Mouse (Mus musculus) CH12.LX (cell line): ENCODE data around the gene Mlec. TPM values are rescaled to one million over a fixed set of nuclear protein-coding genes. Genes with fewer than 3 reads are reported as not detected.

Experiments used
- DNase-seq: peaks from one replicate; pipeline ENCODE4 v3.0.0-alpha.2; 2013; ENCODE audit errors: extremely low read depth
- H3K27ac ChIP-seq: 2 replicates; pipeline ENCODE4 v1.5.1; 2012; ENCODE audit warnings: low read depth, mild to moderate bottlenecking, control low read depth, moderate library complexity; ENCODE audit not compliant: insufficient read depth
- H3K27me3 ChIP-seq: replicated peaks from 2 replicates; pipeline ENCODE3; 2012; ENCODE audit warnings: inconsistent platforms
- H3K36me3 ChIP-seq, 2 experiments: replicated peaks in 1 of 2; 2 replicates each; pipeline versions ENCODE3 to v1.6.1; 2012; ENCODE audit warnings: inconsistent platforms in 1 of 2, low read length in 1 of 2, mild to moderate bottlenecking in 1 of 2, mixed read lengths in 1 of 2, moderate library complexity in 1 of 2; ENCODE audit not compliant: control insufficient read depth in 1 of 2, insufficient read depth in 1 of 2
- H3K4me1 ChIP-seq, 2 experiments: 2 replicates each; pipeline ENCODE4 v1.6.1; 2012; ENCODE audit warnings: inconsistent platforms in 1 of 2, moderate library complexity in 1 of 2; ENCODE audit not compliant: insufficient read depth in 2 of 2, control insufficient read depth in 1 of 2
- H3K4me2 ChIP-seq: 2 replicates; pipeline ENCODE4 v1.6.1; 2012; ENCODE audit warnings: low read depth, mild to moderate bottlenecking, control low read depth; ENCODE audit not compliant: poor library complexity, insufficient read depth, severe bottlenecking
- H3K4me3 ChIP-seq, 3 experiments: fragments of 150-350 bp in 1 of 3; sonication (generic) in 1 of 3; replicated peaks in 1 of 3; 2 replicates each; pipeline versions ENCODE3 to v1.5.1; 2011 to 2012; ENCODE audit warnings: low read depth in 2 of 3, low read length in 2 of 3, mild to moderate bottlenecking in 2 of 3, moderate library complexity in 2 of 3, control low read depth in 1 of 3, improper control_type of control experiment in 1 of 3, inconsistent platforms in 1 of 3, mixed read lengths in 1 of 3; ENCODE audit not compliant: poor library complexity in 1 of 3
- H3K79me2 ChIP-seq: replicated peaks from 2 replicates; pipeline ENCODE4 v1.6.1; 2012; ENCODE audit warnings: mild to moderate bottlenecking, moderate library complexity; ENCODE audit not compliant: control insufficient read depth, poor library complexity, insufficient read depth, severe bottlenecking; ENCODE audit errors: extremely low read depth
- H3K9ac ChIP-seq: 2 replicates; pipeline ENCODE4 v1.6.1; 2012; ENCODE audit warnings: low read depth, mild to moderate bottlenecking, control low read depth, moderate library complexity; ENCODE audit not compliant: insufficient read depth
- H3K9me3 ChIP-seq: replicated peaks from 2 replicates; pipeline ENCODE3; 2012; ENCODE audit warnings: low read length, inconsistent platforms, mixed read lengths
- BHLHE40 ChIP-seq: IDR thresholded peaks from 2 replicates; pipeline ENCODE4 v1.6.1; 2011; ENCODE audit warnings: mild to moderate bottlenecking, low read depth, low read length, improper control_type of control experiment
- CTCF ChIP-seq, 2 experiments: IDR thresholded peaks in 1 of 2; conservative IDR thresholded peaks in 1 of 2; 2 replicates each; pipeline ENCODE4 v1.5.1; 2011 to 2012; ENCODE audit warnings: low read depth in 2 of 2, low read length in 2 of 2, improper control_type of control experiment in 1 of 2, inconsistent platforms in 1 of 2, mild to moderate bottlenecking in 1 of 2, moderate library complexity in 1 of 2
- ETS1 ChIP-seq: conservative IDR thresholded peaks from 2 replicates; pipeline ENCODE4 v1.6.1; 2012; ENCODE audit warnings: low read depth, mild to moderate bottlenecking, inconsistent platforms, low read length, improper control_type of control experiment, moderate library complexity
- IRF4 ChIP-seq: IDR thresholded peaks from 2 replicates; pipeline ENCODE4 v1.6.1; 2014; ENCODE audit warnings: low read depth, mild to moderate bottlenecking, inconsistent platforms, low read length, improper control_type of control experiment
- MXI1 ChIP-seq: IDR thresholded peaks from 2 replicates; pipeline ENCODE4 v1.6.1; 2011; ENCODE audit warnings: mild to moderate bottlenecking, low read depth, low read length, improper control_type of control experiment
- MYC ChIP-seq: IDR thresholded peaks from 2 replicates; pipeline ENCODE4 v1.6.1; 2011; ENCODE audit warnings: low read depth, mild to moderate bottlenecking, improper control_type of control experiment, low read length
- NELFE ChIP-seq: IDR thresholded peaks from 2 replicates; pipeline ENCODE4 v1.6.1; 2011; ENCODE audit warnings: low read depth, low read length, improper control_type of control experiment
- POLR2A ChIP-seq: IDR thresholded peaks from 2 replicates; pipeline ENCODE4 v1.6.1; 2011; ENCODE audit warnings: low read depth, mild to moderate bottlenecking, improper control_type of control experiment, low read length
- POLR2AphosphoS2 ChIP-seq: IDR thresholded peaks from 2 replicates; pipeline ENCODE4 v1.6.1; 2011; ENCODE audit warnings: low read depth, low read length, improper control_type of control experiment
- RAD21 ChIP-seq: IDR thresholded peaks from 2 replicates; pipeline ENCODE4 v1.6.1; 2011; ENCODE audit warnings: low read depth, mild to moderate bottlenecking, low read length, improper control_type of control experiment, moderate library complexity
- RCOR1 ChIP-seq: conservative IDR thresholded peaks from 2 replicates; pipeline ENCODE4 v1.6.1; 2012; ENCODE audit warnings: low read depth, mild to moderate bottlenecking, inconsistent platforms, low read length, improper control_type of control experiment
- UBTF ChIP-seq: IDR thresholded peaks from 2 replicates; pipeline ENCODE4 v1.6.1; 2012; ENCODE audit warnings: low read depth, mild to moderate bottlenecking, inconsistent platforms, low read length, improper control_type of control experiment, moderate library complexity
- USF2 ChIP-seq: conservative IDR thresholded peaks from 2 replicates; pipeline ENCODE4 v1.6.1; 2011; ENCODE audit warnings: low read depth, low read length, improper control_type of control experiment
- ZKSCAN1 ChIP-seq: IDR thresholded peaks from 2 replicates; pipeline ENCODE4 v1.6.1; 2012; ENCODE audit warnings: low read depth, inconsistent platforms, low read length, improper control_type of control experiment, borderline replicate concordance
- ZMIZ1 ChIP-seq: IDR thresholded peaks from 2 replicates; pipeline ENCODE4 v1.6.1; 2012; ENCODE audit warnings: low read depth, mild to moderate bottlenecking, inconsistent platforms, low read length, improper control_type of control experiment
- ZNF384 ChIP-seq: IDR thresholded peaks from 2 replicates; pipeline ENCODE4 v1.6.1; 2012; ENCODE audit warnings: low read depth, low read length, improper control_type of control experiment, inconsistent platforms
- dilution Hi-C: fragments of 300-500 bp; cut with MboI; formaldehyde crosslinking; loops from 2 replicates; pipeline ENCODE4 v1.14.3; 2020; ENCODE audit warnings: low sequenced_read_pairs; ENCODE audit not compliant: extremely low pct_unique_long_range_greater_than_20kb, extremely low pct_ligation_motif_present
- in situ Hi-C: fragments of 300-500 bp; cut with MboI; formaldehyde crosslinking; loops from 3 replicates; pipeline ENCODE4 v1.14.3; 2019; ENCODE audit warnings: low sequenced_read_pairs, low pct_ligation_motif_present, low pct_unique_long_range_greater_than_20kb, mixed read lengths
- polyA plus RNA-seq: library from polyadenylated mRNA; unstranded; fragments of >175 nt; gene quantifications from 2 replicates; pipeline ENCODE4 v1.2.1, GENCODE M21; 2012; ENCODE audit warnings: low read depth; ENCODE audit not compliant: insufficient read length
- total RNA-seq, 2 experiments: library from RNA; depleted of rRNA; stranded (reverse); fragments of 300-350 nt in 1 of 2; fragments of >200 nt in 1 of 2; gene quantifications; 2 replicates each; pipeline ENCODE4 v1.2.3; 2012 to 2014

Mlec gene
- total and polyA plus RNA-seq, 3 experiments: 101 to 143 (median 128) TPM

GRCm38 (mm10) chr5:115161064-115161939 lies 3.3 kb upstream of the Mlec start:
- no peaks in the 10 kb centered on the region for H3K9me3 ChIP-seq
- DNase-seq: peak; percentile 33

GRCm38 (mm10) chr5:115160655-115161054 lies 2.7 kb upstream of the Mlec start:
- dilution Hi-C loops (no loop called here), in situ Hi-C loops (no loop called here)
- Histone ChIP-seq H3K9me3 (no peaks in the 10 kb centered on the region), H3K4me1 (peaks cover 5 to 32% of the 10 kb centered on the region in 2 experiments; a peak in 3 of 4 replicates), H3K79me2 (peaks cover 23% of the 10 kb centered on the region), H3K4me3 (peak overlapping the region in 1 of 3 experiments; percentile 39), H3K9ac (no peak overlapping the region), H3K36me3 (peaks cover 0 to 1% of the 10 kb centered on the region in 2 experiments), H3K4me2 (no peak overlapping the region), H3K27ac (no peak overlapping the region), H3K27me3 (no peaks in the 10 kb centered on the region)
- no peak for DNase-seq
- TF ChIP-seq POLR2A (0 out of 2 replicates have a peak, but pooled peaks have one; percentile 14), MYC (0 out of 2 replicates have a peak, but pooled peaks have one; percentile 24), ETS1 (no peak), BHLHE40 (no peak)

More at GRCm38 (mm10) chr5:115161064-115161939, 3.3 kb upstream of the Mlec start:
- no peak overlapping the region for H3K9ac ChIP-seq
- H3K27ac ChIP-seq: no peak overlapping the region
- H3K4me1 ChIP-seq: peaks cover 3 to 32% of the 10 kb centered on the region in 2 experiments; a peak in 3 of 4 replicates
- dilution Hi-C loops: no loop called here
- peak overlapping the region in 1 of 3 experiments; percentile 39 for H3K4me3 ChIP-seq
- in situ Hi-C loops: no loop called here
- H3K4me2 ChIP-seq: no peak overlapping the region
- H3K79me2 ChIP-seq: peaks cover 16% of the 10 kb centered on the region
- no peaks in the 10 kb centered on the region for H3K27me3 ChIP-seq
- TF ChIP-seq RCOR1 (no peak), ETS1 (peak; percentile 46)
- no peaks in the 10 kb centered on the region for H3K36me3 ChIP-seq

DNA sequence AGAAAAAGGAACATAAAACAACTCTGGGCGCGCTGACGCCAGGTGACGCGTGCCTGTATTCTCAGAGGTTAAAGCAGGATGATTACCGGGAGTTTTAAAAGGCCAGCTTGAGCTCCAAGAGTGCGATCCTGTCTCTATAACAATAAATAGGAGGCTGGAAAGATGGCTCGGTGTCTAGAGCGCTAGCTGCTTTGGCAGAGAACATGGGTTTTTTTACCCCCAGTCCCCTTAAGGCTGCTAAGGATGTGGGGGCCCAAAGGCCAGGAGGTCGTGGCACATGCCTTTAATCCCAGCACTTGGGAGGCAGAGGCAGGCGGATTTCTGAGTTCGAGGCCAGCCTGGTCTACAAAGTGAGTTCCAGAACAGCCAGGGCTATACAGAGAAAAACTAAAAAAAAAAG lies 1.2 kb upstream of the Mlec start:
- H3K27ac ChIP-seq: no peak overlapping the region
- peaks cover 38% of the 10 kb centered on the region for H3K79me2 ChIP-seq
- no peaks in the 10 kb centered on the region for H3K9me3 ChIP-seq
- peaks cover 11 to 46% of the 10 kb centered on the region in 2 experiments for H3K4me1 ChIP-seq
- peak overlapping the region; percentile 93 for H3K9ac ChIP-seq
- no peaks in the 10 kb centered on the region for H3K27me3 ChIP-seq
- peaks cover 0 to 12% of the 10 kb centered on the region in 2 experiments for H3K36me3 ChIP-seq
- DNase-seq: no peak
- dilution Hi-C loops: no loop called here
- peak overlapping the region; percentile 85 for H3K4me2 ChIP-seq
- in situ Hi-C loops: no loop called here
- TF ChIP-seq ZKSCAN1 (no peak), MXI1 (no peak), MYC (no peak), NELFE (no peak), ZNF384 (no peak), ZMIZ1 (no peak), UBTF (no peak), IRF4 (no peak), USF2 (no peak), RAD21 (no peak), CTCF (conservative IDR thresholded peaks at IDR 0.05 in 1 of 2, IDR thresholded peaks at IDR 0.05 in 1 of 2; ENCODE audit: low read depth in 2 of 2, low read length in 2 of 2) (no peak), POLR2AphosphoS2 (no peak), ETS1 (no peak)
- TF ChIP-seq, all 38 proteins: peak for 0
- peak overlapping the region; percentile 77 to 98 (median 91) for H3K4me3 ChIP-seq
